Comparison of ENCODE assay signal across 23 mouse cellular contexts in genomic region chr17:79999631-80000030, GRCm38 (mm10).
"Had no signal": no experiment of that assay in that cellular context is flagged by ENCODE, and none has a peak within 500 bp of the region (broad histone marks: within the 10 kb centered on the region; RNA-seq: fewer than 3 reads in every experiment).

No protein-coding gene starts in this region.

- H3K4me1 ChIP-seq: liver, embryonic 15.5 days; lung, embryonic 15.5 days; megakaryocyte, embryonic 14.5 days; midbrain, embryonic 10.5 days; midbrain, embryonic 13.5 days; neural tube, embryonic 13.5 days had no signal

- DNase-seq: kidney, adult 2 months; kidney, postnatal 25 days; layer of hippocampus, adult 9-11 months; liver; lung, adult 18-20 months; lung, postnatal 10 days; lung, postnatal 36 days; retina, postnatal 1 day had no signal

- H3K9me3 ChIP-seq: limb, embryonic 10.5 days; limb, embryonic 13.5 days; liver, embryonic 12.5 days; lung, embryonic 15.5 days; midbrain, embryonic 13.5 days; neural tube, embryonic 13.5 days had no signal

- ATAC-seq: intestine, postnatal 0 days; liver, embryonic 12.5 days; midbrain, embryonic 13.5 days; midbrain, embryonic 16.5 days had no signal

- H3K4me2 ChIP-seq: limb, embryonic 13.5 days; liver, embryonic 12.5 days; liver, embryonic 15.5 days; lung, embryonic 15.5 days; midbrain, embryonic 13.5 days; neural tube, embryonic 13.5 days had no signal

- H3K9ac ChIP-seq: limb, embryonic 13.5 days; liver, embryonic 12.5 days; liver, embryonic 15.5 days; lung, embryonic 15.5 days; midbrain, embryonic 13.5 days; neural tube, embryonic 13.5 days had no signal

- H3K27me3 ChIP-seq: limb, embryonic 13.5 days; liver, embryonic 12.5 days; liver, embryonic 15.5 days; lung, embryonic 15.5 days; midbrain, embryonic 13.5 days; neural tube, embryonic 13.5 days had no signal

- H3K4me3 ChIP-seq: layer of hippocampus, adult 2 months; limb, embryonic 10.5 days; limb, embryonic 13.5 days; liver, embryonic 12.5 days; liver, embryonic 15.5 days; lung, embryonic 15.5 days; megakaryocyte, embryonic 14.5 days; midbrain, embryonic 10.5 days; midbrain, embryonic 13.5 days; myocyte; neural tube, embryonic 13.5 days had no signal

- H3K27ac ChIP-seq: kidney, postnatal 0 days; layer of hippocampus, adult 2 months; limb, embryonic 10.5 days; limb, embryonic 13.5 days; liver, embryonic 12.5 days; liver, embryonic 15.5 days; lung, embryonic 15.5 days; midbrain, embryonic 10.5 days; midbrain, embryonic 13.5 days; neural tube, embryonic 13.5 days; stomach, postnatal 0 days had no signal

- H3K36me3 ChIP-seq: limb, embryonic 10.5 days; limb, embryonic 13.5 days; liver, embryonic 12.5 days; liver, embryonic 15.5 days; lung, embryonic 15.5 days; midbrain, embryonic 10.5 days; midbrain, embryonic 13.5 days; neural tube, embryonic 13.5 days had no signal
